Mouse (Mus musculus) adrenal gland, adult 2 months (tissue): ENCODE results near the gene Hlcs. TPM values are rescaled to one million over a fixed set of nuclear protein-coding genes. Genes with fewer than 3 reads are reported as not detected.

ENCODE experiments used
- DNase-seq: peaks from one replicate; pipeline ENCODE4 v3.0.0; 2021
- polyA plus RNA-seq: library from polyadenylated mRNA; depleted of rRNA; stranded (reverse); fragments of >200 nt; gene quantifications from 2 replicates; pipeline ENCODE4 v1.2.3, GENCODE M21; 2012
- total RNA-seq, 2 experiments: library from RNA; stranded (reverse); gene quantifications; 2 replicates each; pipeline ENCODE4 v1.2.3; 2021

Gene Hlcs
- total and polyA plus RNA-seq, 3 experiments = 10.3 to 16.6 (median 15.0) TPM

DNA sequence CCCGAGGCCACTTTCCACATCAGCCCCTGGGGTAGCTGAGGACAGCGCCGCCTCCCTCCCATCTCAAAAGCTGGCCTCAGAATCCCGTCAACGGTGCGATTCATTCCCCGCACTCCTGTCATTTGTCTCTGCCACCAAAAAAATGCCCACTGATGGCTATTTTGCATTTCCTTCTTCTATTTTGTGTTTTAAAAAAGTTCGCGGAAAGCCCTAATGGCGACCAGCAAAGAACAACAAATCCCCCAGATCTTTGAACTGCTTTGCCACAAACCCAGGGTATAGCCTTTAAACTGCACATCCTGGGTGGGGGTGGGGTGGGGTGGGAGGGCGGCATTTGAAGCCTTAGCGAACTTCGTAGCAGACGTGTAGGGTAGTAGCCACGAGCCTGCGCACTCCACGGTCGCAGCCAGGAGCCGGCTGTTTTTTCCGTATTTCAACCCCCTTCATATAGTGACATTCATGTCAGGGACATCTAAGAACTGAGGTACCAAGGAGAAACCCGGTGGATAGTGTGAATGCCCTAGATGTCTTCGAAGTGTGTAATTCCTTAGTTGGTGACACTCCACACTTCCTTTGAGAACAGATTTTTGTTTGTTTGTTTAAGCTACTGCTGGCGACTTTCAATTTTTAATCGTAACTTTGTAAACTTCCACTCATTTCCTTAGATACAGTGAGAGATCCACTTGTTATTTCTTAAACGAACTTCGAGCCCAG, 218.1 kb downstream of the Hlcs start:
- no peak for DNase-seq

DNA sequence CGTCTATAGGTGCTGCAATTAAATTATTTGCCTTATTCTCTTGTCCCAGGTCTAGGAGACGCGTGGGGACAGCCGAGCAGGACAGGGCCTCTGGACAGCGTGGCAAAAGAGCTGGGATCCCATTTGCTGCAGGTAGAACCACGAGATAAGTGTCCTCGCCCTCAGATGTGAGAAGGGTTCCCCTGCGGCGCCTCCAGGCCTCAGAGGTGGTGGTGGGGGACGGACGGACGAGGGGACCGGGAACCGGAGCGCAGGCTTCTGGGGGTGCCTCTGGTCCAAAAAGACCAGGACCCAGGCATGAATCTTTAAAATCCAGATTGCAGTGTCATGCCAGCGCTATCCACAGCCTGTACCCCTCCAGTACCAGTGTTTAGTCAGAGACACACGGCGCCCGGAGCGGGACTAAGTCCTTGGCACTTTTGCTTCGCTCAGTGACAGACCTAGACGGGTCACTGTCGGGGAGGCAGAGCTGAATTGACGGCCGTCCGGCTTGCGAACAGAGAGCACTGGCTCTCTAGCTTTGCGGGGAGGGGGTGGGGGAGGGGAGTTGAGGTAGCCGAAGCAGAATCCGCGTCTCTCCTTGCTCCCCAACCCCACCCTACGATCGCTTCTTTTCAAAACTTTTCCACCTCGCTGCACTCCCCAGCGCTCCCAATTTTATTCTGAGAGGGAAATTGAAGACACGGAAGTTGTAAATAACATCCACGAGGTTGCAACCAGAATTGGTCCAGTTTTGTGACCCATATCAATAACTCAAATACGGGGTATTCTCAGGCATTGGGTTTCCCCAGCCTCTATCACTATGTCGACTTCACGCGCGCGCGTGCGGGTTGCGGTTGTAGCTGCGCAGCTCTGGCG, 218.9 kb downstream of the Hlcs start:
- DNase-seq = no peak

GRCm38 (mm10) chr16:94093151-94093863, 220.1 kb downstream of the Hlcs start:
- DNase-seq = no peak

DNA sequence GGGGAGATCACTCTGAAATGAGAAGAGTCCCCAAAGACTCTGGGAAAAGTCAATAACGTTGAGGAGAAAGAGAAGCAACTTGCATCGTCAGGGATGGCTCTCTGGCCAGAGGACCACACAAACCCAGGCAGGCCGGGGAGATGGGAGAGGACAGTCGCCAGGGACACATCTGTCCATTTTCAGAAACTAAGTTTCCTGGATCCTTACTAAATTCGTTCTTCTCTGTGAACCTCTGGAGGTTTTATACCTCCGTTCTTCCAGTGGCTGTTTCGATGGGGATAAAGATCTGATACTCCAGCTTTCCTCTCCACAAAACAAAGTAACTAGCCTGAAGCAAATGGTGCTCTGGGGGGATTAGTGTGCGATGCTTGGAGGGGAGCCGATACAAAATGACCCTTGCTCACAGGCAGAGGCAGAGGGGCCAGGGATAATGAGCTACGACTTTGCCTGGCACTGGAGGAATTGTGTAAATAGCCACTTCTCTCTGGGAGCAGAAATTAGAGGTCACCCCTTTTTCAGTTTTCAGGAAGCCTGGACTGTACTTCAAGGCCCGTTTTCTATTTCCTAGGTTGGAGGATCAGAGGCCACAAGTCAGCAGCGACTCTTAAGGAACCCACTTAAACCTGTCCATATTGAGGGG, 220.7 kb downstream of the Hlcs start:
- no peak for DNase-seq

GRCm38 (mm10) chr16:94088819-94089692, 224.3 kb downstream of the Hlcs start:
- DNase-seq = no peak

- no peak for DNase-seq
Measured at GRCm38 (mm10) chr16:94088226-94088748, 225.1 kb downstream of the Hlcs start.

DNA sequence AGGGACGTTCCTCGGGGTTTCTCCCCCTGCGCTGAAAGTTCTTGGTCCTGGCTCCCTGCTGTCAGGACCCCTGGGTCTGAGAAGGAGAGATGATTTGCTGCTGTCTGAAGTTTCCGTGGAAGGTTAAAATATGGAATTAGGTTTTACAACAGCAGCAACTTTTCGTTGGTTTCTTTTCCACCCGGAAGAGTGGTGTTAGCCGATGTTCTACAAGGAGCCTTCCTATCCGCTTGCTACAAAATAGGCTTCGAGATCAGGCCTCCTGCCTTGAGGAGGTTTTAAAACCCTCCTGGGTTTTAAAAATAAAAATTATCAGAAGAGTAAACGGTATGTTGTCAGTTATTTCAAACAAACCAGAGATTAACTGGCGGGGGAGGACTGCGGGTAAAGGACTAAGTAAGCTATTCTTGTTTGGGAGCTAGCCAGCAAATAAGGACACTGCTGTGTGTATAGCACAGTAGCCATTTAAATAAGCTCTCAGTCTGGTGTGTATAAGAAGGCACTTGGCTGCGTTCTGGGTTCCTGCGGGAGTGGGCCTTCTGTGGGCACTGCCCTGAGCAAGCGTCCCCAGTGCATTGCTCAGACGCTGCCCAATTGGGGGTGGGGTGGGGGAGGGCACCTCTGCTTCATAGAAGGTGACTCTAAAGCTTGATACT, 225.7 kb downstream of the Hlcs start:
- DNase-seq = no peak

GRCm38 (mm10) chr16:94086701-94087569, 226.4 kb downstream of the Hlcs start:
- DNase-seq = peak; percentile 9

DNA sequence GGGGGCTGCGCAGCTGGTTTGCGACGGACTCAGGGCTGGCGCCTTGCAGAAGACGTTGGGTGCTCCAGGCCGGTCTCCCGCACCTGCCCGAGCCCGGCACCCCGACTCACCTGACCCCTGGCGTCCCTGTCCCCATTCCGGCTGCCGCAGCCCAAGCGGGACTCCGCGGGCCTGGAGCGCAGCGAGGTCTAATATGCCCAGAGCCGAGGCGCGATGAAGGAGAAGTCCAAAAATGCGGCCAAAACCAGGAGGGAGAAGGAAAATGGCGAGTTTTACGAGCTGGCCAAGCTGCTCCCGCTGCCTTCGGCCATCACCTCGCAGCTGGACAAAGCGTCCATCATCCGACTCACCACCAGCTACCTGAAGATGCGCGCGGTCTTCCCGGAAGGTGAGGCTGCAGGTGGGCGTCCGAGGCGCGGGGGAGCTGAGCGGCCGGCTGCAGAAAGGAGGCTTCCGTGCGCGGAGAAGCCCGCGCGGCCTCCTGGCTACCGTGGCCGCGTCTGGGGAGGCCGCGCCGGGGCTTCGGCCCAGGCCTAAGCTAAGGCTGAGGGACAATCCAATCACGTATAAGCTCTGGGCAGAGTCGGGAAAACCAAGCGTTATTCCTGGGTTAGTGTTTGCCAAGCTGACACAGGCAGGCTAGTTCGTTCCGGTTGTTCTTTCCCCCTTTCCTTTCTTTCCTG, 227.6 kb downstream of the Hlcs start:
- no peak for DNase-seq

- DNase-seq = peak; percentile 64
Measured at GRCm38 (mm10) chr16:94084711-94085602, 228.4 kb downstream of the Hlcs start, which contains the start of gene Sim2. Sim2 (plus strand) TSS chr16:94084931.

GRCm38 (mm10) chr16:94083848-94084525, 229.4 kb downstream of the Hlcs start:
- no peak for DNase-seq

GRCm38 (mm10) chr16:94082960-94083847, 230.2 kb downstream of the Hlcs start:
- no peak for DNase-seq

- no peak for DNase-seq
Measured at GRCm38 (mm10) chr16:94081996-94082708, 231.2 kb downstream of the Hlcs start.

DNA sequence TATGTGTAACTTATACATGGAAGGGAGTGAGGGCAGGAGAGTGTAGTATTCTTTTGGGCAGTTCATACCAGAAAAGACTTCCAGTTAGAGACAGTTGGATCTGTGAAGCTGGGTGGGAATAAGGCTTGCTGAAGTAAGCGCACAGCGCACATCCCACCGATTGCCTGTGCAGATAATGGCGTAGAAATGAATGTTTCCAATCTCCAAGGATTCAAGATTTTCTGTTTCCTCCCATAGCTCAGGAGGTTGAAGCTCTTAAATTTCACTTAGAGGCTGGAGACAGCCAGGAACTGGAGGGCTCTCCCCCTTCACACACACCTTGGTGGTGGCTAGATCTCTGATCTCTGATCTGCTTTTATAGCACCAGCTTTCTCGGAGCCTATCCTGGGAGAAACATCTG, 231.8 kb downstream of the Hlcs start:
- no peak for DNase-seq
